Mouse (Mus musculus) thymus, postnatal 14 days (tissue): ENCODE data around the gene Gm11437.

Experiments used
- DNase-seq: peaks from one replicate; pipeline ENCODE4 v3.0.0; 2021

Gene Gm11437

DNA sequence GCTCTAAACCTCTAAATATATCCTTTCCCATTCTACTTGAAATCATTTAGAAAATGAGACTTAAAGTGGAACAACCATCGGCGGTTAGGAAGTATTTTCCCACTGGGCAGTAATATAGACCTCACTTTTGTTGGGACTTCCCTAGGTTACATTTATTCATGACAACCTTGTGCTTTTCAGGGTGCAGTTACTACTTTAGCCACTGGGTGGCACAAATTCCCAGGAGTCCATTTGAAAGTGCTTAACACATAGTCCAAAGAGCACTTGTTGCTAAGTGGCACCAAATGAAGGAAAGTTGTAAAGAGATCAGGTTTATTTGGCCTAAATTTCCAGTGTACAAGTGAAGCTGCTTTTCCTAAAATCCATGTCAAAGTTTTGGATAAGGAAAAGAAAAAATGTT is 25.5 kb downstream of the Gm11437 start:
- DNase-seq = peak; percentile 57

DNA sequence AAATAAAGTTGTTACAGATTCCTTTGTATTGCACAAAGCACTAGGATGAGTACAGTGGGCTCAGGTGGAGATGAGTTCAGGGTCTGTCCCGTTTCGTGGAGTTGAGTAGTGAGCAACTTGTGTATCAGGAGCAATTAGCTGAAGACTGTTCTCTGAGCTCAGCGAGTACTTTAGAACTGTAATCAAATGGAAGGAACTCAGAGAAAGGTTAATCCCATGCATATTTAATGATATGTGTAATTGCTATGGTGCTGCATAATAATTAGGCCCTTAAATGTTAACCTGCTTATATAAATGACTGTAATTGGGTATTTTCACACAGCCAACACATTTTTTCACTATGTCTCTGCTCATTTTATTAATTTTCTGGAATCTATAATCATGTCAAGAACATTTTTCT is 30.8 kb downstream of the Gm11437 start:
- DNase-seq = no peak

DNA sequence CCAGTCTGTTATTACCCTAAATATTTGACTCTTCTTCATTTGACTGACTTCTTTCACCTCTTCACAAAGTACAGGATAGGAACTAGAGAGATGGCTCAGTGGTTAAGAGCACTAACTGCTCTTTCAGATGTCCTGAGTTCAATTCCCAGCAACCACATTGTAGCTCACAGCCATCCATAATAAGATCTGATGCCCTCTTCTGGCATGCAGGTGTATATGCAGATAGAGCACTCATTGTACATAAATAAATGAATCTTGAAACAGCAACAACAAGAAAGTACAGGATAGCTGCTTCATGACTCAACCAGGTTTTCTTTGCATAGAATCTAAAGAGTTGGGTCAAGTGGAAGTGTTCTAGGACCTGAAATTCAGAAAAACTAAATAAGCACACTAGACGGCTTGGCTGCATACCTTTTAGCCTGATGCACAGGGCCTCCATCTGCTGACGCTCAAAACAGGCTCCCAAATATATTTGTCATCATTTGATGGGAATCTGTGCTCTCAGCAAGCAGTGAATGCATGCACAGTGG is 32.9 kb downstream of the Gm11437 start:
- DNase-seq = no peak

DNA sequence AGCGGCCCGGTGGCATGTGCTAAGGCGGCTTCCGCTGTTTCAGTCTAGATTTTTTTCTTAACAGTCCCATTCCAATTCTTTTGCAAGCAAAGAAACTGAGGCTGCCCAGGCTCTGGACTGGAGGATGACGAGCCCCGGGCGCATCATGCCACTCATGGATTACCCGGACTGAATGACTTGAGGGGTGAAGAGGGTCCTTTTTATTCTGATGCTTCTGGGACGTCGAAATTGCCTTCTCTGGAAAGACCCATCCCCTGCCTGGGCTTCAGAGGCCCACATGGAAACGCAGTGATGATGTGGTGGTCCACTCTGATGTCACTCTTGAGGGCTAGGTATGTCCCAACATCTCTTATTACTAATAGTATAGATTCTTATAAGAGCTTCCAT is 37.5 kb downstream of the Gm11437 start:
- no peak for DNase-seq

DNA sequence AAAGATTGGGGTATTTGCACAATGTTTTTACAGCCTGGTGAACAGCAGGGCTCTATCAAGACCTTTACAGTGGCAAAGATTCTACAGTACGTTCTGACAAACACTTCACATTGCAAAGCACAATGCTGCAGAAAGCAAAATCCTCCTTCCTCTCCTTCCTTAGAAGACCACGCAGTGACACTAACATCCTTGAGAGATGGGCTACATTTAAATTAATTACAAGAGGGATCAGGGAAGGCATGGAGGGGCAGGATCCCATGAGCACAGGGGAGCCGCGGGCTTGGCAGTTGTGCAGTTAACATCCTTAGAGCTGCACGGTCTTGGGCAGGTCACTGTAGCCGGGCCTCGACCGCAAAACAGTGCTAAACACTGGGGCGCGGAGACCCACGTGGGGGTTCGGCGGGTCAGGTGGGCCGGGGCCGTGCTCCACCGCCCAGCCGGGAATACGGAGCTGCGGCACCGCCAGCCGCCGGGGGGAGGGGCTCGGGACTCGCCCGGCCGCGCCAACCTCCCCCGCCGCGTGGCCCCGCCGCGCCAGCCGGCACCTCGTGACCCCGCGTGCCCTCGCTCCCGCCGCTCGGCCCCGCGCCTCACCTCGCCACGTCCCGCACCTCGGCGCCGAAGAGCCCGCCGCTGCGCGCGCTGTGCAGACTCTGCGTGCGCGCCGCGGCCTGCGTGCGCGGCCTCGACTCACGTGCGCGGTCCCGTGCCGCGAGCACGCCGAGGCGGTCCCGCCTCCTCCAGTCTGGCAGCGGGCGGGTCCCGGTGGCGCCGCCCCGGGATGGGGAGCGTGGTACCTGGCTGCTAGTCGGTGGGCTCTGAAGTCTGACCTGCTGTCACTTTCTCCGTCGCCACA is 38.1 kb downstream of the Gm11437 start, which contains the start of the genes Tada2a and Acaca:
Gene Tada2a, minus strand, starts transcription at position 658 of the 856 bp plus-strand sequence.
Gene Acaca, plus strand, starts transcription at position 730 of the 856 bp plus-strand sequence.
- peak; percentile 83 for DNase-seq

DNA sequence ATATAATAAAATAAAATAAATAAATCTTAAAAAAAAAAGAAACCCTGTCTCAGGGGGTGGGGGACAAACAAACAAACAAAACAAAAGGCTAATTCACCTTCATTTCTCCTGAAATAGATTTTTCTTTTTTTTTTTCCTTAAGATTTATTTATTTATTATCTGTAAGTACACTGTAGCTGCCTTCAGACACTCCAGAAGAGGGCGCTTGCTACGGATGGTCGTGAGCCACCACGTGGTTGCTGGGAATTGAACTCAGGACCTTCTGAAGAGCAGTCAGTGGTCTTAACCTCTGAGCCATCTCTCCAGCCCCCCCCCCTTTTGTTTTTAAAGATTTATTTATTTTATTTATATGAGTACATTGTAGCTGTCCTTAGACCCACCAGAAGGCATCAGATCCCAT is 39.3 kb downstream of the Gm11437 start:
- DNase-seq = peak; percentile 5

DNA sequence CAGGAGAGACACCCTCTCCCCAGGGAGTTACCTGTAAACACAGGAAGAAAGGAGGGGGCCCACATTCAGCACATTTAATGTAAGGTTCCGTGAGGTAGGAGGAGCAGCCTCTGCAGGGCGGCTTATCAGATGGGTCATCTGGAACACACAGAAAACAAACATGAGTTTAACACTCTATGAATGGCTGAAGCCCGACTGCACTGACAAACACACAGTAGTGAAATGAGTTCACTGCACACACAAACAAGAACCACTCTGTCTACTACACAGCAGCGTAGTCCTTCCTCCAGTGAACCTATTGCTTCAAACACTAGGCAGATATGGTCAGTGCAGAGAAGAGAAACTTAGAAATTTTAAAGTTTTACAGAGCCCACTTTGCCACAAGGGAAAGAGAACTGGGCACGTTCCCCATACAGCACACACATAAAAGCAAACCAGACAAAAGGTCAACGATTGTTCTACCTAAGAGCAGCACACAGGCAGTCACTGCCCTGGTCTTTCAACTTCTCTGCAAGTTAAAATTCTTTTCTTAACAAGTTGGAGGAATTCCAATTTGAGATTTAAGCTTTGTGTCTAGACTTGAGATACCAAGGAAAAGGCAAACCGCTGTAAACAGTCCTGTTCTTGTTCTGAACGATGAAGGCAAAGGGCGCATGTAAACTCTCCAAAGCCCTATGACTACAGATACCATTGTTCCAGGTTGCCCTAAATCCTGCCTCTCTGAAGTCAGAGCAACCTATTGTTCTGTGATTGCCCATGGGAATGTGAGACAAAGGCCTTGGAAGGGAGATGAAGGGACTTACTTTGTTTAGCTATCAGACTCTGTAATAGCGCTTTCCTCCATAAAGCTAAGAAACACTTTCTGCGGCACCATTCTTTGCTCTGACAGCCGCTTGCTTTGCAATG is 46.0 kb downstream of the Gm11437 start:
- DNase-seq = no peak

DNA sequence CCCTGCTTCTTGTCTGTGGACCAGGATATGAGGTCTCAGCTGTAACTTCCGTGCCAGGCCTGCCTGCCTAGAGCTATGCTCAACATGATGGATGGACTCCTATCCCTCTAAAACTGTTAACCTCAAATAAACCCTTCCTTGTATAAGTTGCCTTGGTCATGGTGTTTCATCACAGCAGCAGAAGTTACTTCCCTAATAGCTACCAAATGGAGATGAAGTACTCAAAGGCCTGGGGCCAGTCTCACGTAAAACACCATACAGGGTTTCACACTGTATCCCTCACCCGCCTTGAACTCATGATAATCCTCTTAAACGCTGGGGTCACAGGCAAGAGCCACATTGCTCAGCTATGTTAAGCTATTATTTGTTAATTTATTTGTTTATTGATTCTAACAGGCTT is 49.8 kb downstream of the Gm11437 start:
- no peak for DNase-seq

DNA sequence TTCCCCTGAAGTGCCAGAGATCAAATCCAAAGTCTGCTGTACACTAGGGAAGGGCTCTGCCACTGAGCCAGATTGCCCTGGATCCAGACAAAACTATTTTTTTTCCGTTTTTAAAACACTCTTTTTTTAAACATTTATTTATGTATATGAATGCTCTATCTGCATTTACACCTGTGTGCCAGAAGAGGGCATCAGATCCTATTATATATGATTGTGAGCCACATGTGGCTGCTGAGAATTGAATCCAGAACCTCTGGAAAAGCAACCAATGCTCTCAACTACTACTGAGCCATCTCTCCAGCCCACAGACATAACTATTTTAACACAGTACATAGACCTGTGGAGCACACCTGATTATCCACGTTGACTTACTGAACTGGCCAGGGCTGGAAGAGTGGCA is 51.1 kb downstream of the Gm11437 start:
- no peak for DNase-seq

DNA sequence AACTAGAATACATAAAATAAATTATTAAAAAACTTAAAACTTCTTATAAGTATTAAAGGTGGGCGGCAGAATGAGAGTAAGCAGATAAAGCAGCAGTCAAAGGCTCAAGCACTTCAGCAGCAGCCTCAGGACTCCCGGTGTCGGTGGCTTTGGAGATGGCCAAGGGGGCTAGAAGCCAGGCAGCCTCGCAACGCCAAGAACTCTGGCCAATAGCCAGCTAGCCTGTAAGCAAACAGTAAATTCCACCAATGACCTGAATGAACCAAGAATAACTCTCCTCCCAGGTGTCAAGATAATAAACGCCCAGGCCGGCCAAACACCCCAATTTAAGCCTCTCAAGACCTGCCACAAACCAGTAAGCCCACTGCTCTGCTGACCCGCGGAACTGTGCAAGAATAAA is 51.6 kb downstream of the Gm11437 start:
- DNase-seq = no peak

DNA sequence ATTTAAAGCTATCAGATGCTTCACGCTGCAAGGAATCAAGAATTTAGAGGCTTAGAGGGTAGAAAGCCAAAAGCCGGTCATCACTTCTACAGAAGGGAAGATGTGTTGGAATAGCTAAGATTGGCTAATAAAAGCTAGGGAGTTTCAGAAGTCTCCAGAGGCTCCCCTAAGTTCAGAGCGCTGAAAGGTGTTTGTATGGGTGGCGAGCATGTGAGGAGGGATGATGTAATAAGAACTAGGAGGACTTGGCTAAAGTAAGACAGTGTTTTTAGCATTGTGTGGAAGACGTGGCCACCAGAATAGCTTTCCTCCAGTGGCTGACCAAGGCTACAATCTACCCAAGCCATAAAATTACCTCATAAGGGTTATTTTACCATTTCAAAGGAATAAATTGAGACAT is 53.7 kb downstream of the Gm11437 start:
- no peak for DNase-seq

DNA sequence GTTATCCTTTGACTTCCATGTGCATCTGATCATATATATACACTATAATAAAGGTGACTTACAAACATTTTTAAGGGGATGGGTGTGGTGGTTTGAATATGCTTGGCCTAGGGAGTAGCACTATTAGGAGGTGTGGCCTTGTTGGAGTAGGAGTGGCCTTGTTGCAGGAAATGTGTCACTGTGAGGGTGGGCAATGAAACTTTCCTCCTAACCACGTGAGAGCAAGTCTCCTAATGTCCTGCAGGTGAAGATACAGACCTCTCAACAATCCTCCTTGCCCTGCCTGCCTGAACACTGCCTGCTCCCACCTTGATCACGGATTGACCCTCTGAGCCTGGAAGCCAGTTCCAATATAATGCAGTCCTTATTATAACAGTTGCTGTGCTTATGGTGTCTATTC is 60.1 kb downstream of the Gm11437 start:
- DNase-seq = no peak

DNA sequence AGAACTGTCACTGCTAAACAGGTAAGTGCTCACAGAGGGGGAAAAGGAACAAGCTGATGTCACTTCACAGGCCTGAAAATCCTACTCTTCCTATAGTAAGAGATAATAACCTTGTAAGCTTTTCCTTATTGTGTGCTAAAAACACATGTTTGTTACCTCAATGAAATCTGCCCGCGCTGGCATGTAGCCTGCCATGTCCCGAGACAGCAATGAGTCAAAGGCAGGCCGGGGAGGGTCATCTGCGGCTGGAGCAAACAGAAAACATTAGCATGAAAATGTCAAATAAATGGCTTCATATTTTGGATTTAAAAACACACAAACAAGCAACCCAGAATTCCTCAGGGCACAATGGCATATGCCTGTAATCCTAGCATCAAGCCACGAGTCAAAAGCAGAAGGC is 63.2 kb downstream of the Gm11437 start:
- DNase-seq = no peak

DNA sequence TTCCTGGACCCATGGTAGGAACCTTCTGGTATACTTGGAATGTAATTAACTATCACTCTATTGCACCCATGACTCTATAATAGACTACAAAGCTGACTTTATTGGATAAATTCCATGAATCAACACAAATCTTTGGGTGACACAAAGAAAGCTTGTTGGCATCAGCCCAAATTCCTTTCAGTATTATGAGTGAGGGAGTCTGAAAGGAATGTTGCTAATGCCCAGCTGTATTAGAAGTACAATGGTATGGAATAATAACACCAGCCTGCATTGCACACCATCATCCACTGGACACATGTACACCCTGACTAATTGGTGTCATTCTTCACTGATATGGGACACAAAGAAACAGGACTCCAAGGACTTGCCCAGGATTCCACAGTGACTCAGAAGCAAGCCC is 66.1 kb downstream of the Gm11437 start:
- no peak for DNase-seq
